Mouse (Mus musculus) thymus, adult 2 months (tissue): ENCODE data around the gene Ryr3. TPM values are rescaled to one million over a fixed set of nuclear protein-coding genes. Genes with fewer than 3 reads are reported as not detected.
"Not testable (repeated sequence)": the region's sequence is repeated elsewhere in the genome, so short reads cannot be mapped to it uniquely, and the experiment has no call there.

ENCODE experiments used
- DNase-seq: peaks from one replicate; pipeline ENCODE4 v3.0.0; 2021
- H3K27ac ChIP-seq: fragments of 200-500 bp; 2 replicates; pipeline ENCODE4 v1.5.1; 2012; ENCODE audit warnings: low read length, control low read depth; ENCODE audit not compliant: control insufficient read depth, insufficient read depth
- H3K27me3 ChIP-seq: fragments of 200-500 bp; 2 replicates; pipeline ENCODE4 v1.6.1; 2012; ENCODE audit warnings: mild to moderate bottlenecking, low read length, moderate library complexity, mixed read lengths; ENCODE audit not compliant: control insufficient read depth, insufficient read depth
- H3K36me3 ChIP-seq: fragments of 200-500 bp; 2 replicates; pipeline ENCODE4 v1.6.1; 2012; ENCODE audit warnings: mild to moderate bottlenecking, low read length, moderate library complexity; ENCODE audit not compliant: control insufficient read depth, insufficient read depth
- H3K4me1 ChIP-seq: fragments of 200-500 bp; replicated peaks from 2 replicates; pipeline ENCODE4 v1.6.1; 2012; ENCODE audit warnings: low read length; ENCODE audit not compliant: control insufficient read depth, insufficient read depth
- H3K4me3 ChIP-seq: fragments of 200-500 bp; 2 replicates; pipeline ENCODE4 v1.5.1; 2012; ENCODE audit warnings: mild to moderate bottlenecking, low read length, control low read depth, moderate library complexity; ENCODE audit not compliant: control insufficient read depth, insufficient read depth
- CTCF ChIP-seq: fragments of 200-500 bp; IDR thresholded peaks from 2 replicates; pipeline ENCODE4 v1.5.1; 2012; ENCODE audit warnings: mild to moderate bottlenecking, control low read depth, low read length, moderate library complexity, borderline replicate concordance; ENCODE audit not compliant: control insufficient read depth, poor library complexity, insufficient read depth; ENCODE audit errors: extremely low read depth
- POLR2A ChIP-seq: fragments of 200-500 bp; IDR thresholded peaks from 2 replicates; pipeline ENCODE4 v1.6.1; 2012; ENCODE audit warnings: mild to moderate bottlenecking, low read length, control low read depth, moderate library complexity; ENCODE audit not compliant: control insufficient read depth, poor library complexity, insufficient read depth; ENCODE audit errors: extremely low read depth
- WGBS: fragments of 180-500 bp; shearing (Covaris S2); methylation state at CpG from one replicate; pipeline ENCODE4 v1.1.7; 2018; 5-methylcytosine and 5-hydroxymethylcytosine counted together
- polyA plus RNA-seq: library from polyadenylated mRNA; depleted of rRNA; stranded (reverse); fragments of >200 nt; gene quantifications from 2 replicates; pipeline ENCODE4 v1.2.3, GENCODE M21; 2012

Ryr3 gene
- polyA plus RNA-seq, 1 experiment, result 0.78 TPM

DNA sequence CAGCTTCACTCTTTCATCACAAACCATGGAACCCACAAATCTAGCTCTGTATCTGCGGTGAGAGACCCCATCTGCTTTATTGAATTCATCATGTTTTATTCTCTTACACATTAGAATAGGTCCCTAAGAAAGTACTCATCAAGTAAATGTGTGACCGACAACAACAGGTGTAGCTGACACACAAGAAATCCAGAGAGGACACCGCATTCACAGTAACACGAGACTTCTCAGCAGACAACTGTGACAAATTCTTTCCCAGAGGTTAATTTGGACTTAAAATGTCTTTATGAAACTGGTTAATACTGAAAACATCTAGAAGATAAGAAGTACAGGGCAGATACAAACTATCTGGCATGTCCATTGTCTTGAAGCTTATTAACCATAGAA, 101.0 kb downstream of the Ryr3 start:
- Histone ChIP-seq H3K4me1 (no peaks in the 10 kb centered on the region), H3K4me3 (no peak overlapping the region), H3K27ac (no peak overlapping the region), H3K27me3 (no peaks in the 10 kb centered on the region), H3K36me3 (no peaks in the 10 kb centered on the region)
- whole genome bisulfite sequencing, result 94% methylated on average over 4 of the region's 4 CpGs
- TF ChIP-seq POLR2A (no peak), CTCF (no peak)
- DNase-seq, result no peak

DNA sequence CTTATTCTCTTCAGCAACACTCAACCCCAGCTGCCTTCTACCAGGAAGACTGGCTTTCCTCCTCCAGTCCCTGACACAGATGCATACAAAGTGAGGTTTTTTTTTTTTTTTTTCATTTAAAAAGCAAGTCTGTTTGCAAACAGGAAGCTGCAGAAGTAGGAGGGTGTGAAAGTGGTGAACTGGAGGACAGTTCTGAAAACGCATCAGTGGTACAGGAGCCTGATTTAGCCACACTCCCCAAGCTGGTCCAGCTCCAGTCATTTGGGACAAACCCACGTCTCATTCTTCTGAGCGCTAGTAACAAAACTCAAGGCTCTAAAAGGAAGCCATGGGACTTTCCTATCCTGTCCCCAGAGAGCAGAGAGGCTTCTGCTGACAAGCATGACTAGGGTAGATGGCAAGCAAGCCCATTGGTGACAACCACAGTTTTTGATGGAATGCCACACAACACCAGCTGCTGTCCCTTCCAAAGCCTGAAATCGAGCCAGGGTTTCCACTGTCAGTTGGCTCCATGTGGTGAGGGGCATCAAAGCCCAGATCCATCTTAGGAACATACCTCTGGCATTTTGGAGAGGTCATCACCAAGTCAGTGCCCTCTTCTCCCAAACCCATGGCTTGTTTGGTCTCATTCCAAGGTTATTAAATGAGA, 101.5 kb downstream of the Ryr3 start:
- H3K27ac ChIP-seq, result no peak overlapping the region
- no peak overlapping the region for H3K4me3 ChIP-seq
- no peaks in the 10 kb centered on the region for H3K27me3 ChIP-seq
- no peak for DNase-seq
- H3K4me1 ChIP-seq, result no peaks in the 10 kb centered on the region
- H3K36me3 ChIP-seq, result no peaks in the 10 kb centered on the region
- 74% methylated on average over 4 of the region's 4 CpGs for whole genome bisulfite sequencing
- no peak for TF ChIP-seq POLR2A

DNA sequence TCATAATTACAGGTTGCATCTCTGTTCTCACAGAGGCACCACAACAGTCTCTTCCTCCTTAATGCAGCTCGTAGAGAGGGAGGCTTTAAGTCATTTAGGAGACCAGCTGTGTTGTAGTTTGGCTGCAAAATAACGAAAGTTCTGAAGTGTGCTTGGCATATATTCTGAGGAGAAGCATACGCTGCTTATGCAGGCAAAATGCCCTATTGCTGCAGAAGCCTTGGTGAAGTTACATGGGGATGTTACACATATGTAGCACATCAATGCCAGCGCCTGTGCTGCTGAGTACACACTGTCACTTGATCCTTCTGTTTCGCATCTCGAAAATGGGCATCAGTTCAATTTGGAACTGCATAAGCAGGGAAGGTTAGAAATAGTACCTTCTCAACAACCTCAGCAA, 112.3 kb downstream of the Ryr3 start:
- H3K27ac ChIP-seq, result no peak overlapping the region
- no peak overlapping the region for H3K4me3 ChIP-seq
- no peak for TF ChIP-seq POLR2A
- no peak for TF ChIP-seq CTCF
- no peaks in the 10 kb centered on the region for H3K4me1 ChIP-seq
- DNase-seq, result no peak
- H3K36me3 ChIP-seq, result no peaks in the 10 kb centered on the region
- 86% methylated on average over 6 of the region's 6 CpGs for WGBS
- H3K27me3 ChIP-seq, result no peaks in the 10 kb centered on the region

DNA sequence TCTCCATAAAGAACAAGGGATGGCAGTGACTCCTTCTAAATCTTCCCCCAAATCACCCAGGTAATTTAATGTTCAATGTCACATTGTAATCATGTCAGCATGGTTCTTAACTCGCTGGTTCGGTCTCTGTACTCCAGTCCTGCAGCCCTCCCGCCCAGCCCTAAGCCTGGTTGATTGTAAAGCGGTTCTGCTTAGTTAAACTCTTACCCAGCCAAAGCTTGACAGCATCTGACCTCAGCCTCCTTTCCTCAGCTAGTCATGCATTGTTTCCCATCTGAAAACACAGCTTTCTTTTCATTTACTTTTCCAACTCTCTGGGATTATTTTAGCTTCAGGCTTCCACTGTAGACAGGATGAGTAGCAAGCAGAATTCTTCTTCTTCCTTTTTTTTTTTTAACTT, 121.7 kb downstream of the Ryr3 start:
- WGBS, result 96% methylated on average over 4 of the region's 4 CpGs

DNA sequence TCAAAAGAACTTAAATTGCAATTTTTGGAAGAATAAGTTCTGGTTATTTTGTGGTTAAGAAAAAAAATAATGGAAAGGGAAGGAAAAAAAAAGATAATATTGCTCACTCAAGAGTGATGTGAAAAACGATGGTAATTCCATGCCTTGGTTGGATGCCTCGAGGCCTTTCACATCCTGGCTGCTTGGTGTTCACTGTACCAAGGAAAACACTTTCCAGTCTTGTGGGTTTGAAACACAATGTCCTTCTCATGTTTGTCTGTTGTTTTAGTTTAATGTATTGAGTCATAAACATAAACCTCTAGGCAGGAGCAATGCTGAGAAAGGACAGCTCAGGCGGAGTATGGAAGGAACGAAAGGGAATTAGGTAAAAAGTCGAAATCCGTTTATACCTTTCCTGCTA, 122.8 kb downstream of the Ryr3 start:
- Histone ChIP-seq H3K4me1 (no peaks in the 10 kb centered on the region), H3K27ac (no peak overlapping the region), H3K36me3 (no peaks in the 10 kb centered on the region), H3K4me3 (no peak overlapping the region), H3K27me3 (no peaks in the 10 kb centered on the region)
- 90% methylated on average over 6 of the region's 6 CpGs for WGBS
- no peak for TF ChIP-seq POLR2A
- no peak for TF ChIP-seq CTCF
- DNase-seq, result no peak

More for the DNA sequence above, 121.7 kb downstream of the Ryr3 start:
- no peaks in the 10 kb centered on the region for H3K27me3 ChIP-seq
- H3K4me3 ChIP-seq, result no peak overlapping the region
- DNase-seq, result no peak
- H3K4me1 ChIP-seq, result no peaks in the 10 kb centered on the region
- TF ChIP-seq CTCF (no peak), POLR2A (no peak)
- H3K36me3 ChIP-seq, result no peaks in the 10 kb centered on the region
- H3K27ac ChIP-seq, result no peak overlapping the region

GRCm38 (mm10) chr2:113092756-113093155, 124.1 kb downstream of the Ryr3 start:
- 93% methylated on average over 1 of the region's 1 CpGs for WGBS
- no peak for TF ChIP-seq CTCF

GRCm38 (mm10) chr2:113091316-113091715, 125.6 kb downstream of the Ryr3 start:
- H3K27me3 ChIP-seq, H3K27ac ChIP-seq, H3K36me3 ChIP-seq, H3K4me1 ChIP-seq, H3K4me3 ChIP-seq, DNase-seq: not testable (repeated sequence)
- 90% methylated on average over 1 of the region's 1 CpGs for WGBS

More at GRCm38 (mm10) chr2:113092756-113093155, 124.1 kb downstream of the Ryr3 start:
- no peaks in the 10 kb centered on the region for H3K4me1 ChIP-seq
- no peak overlapping the region for H3K27ac ChIP-seq
- no peak for DNase-seq
- no peak overlapping the region for H3K4me3 ChIP-seq
- H3K36me3 ChIP-seq, result no peaks in the 10 kb centered on the region
- no peaks in the 10 kb centered on the region for H3K27me3 ChIP-seq
